Comparison of ENCODE assay signal across 20 mouse cellular contexts in the genomic region with DNA sequence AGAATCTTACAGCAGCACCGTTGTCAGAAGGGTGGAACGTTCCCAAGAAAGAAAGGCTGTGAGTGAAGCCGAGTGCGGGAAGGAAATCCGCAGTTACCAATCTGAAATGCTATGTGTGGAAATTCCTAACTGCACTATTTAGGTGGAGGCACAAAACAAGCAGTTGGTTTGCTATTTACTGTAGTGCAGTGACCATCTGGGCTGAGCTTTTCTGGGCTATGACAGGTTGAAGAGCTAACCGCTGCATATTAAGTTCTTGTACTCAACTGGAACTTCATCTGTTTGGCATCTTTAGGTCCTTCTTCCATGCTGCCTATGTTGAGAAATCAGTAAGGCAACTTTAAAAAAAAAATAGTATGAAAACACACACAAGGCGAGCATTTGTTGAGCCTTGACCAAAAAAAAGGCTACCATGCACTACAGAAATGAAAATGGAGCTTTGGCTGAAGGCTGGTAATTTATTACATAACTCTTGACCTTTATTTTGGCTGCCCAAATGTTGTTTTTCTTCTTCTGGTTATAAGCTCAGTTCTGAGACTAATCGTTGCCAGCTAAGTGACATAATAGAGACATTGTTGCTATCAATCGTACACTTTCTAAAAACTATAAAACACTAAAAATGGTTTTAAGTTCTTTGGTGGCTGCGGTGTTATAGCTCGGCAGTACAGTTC. TPM values are rescaled to one million over a fixed set of nuclear protein-coding genes. Genes with fewer than 3 reads are reported as not detected.
DNase-seq lines count a peak whose midpoint lies in the region; ATAC-seq and TF ChIP-seq lines count a peak whose summit lies in the region.
"Had no signal": no experiment of that assay in that cellular context is flagged by ENCODE, and none has a peak within 500 bp of the region (broad histone marks: within the 10 kb centered on the region; RNA-seq: fewer than 3 reads in every experiment).

No protein-coding gene starts in this region.

- no peaks in the 10 kb centered on the region for H3K27me3 ChIP-seq in cerebellum, adult 2 months (ENCODE audit: control insufficient read depth, insufficient read depth, low read length)
- no peaks in the 10 kb centered on the region for H3K27me3 ChIP-seq in heart, embryonic 10.5 days (ENCODE audit: insufficient read depth, poor library complexity, severe bottlenecking)
- H3K27me3 ChIP-seq: hindbrain, embryonic 13.5 days; lung, embryonic 15.5 days; midbrain, embryonic 15.5 days; neural tube, embryonic 12.5 days had no signal

- no peak for TF ChIP-seq CTCF in cerebellum, adult 2 months (IDR thresholded peaks at IDR 0.05; ENCODE audit: borderline replicate concordance, insufficient read depth, low read depth, low read length)

- H3K27ac ChIP-seq in cerebellum, adult 2 months (ENCODE audit: insufficient read depth, low read length), result peak overlapping the region; percentile 89
- no peak overlapping the region for H3K27ac ChIP-seq in heart, embryonic 10.5 days
- H3K27ac ChIP-seq: hindbrain, embryonic 13.5 days; left cerebral cortex, adult 2 months; liver, embryonic 14.5 days; lung, embryonic 15.5 days; macrophage; midbrain, embryonic 15.5 days; neural tube, embryonic 12.5 days had no signal

- no peak for ATAC-seq in cerebellum, adult (ENCODE audit: insufficient number of reproducible peaks, low FRiP score, low TSS enrichment)
- ATAC-seq: forebrain, postnatal 0 days; midbrain, embryonic 15.5 days had no signal

- peaks cover 13% of the 10 kb centered on the region for H3K36me3 ChIP-seq in heart, embryonic 10.5 days
- H3K36me3 ChIP-seq: lung, embryonic 15.5 days had no signal

- peak in 1 of 2 experiments; percentile 74 for DNase-seq in cerebellum, adult 2 months
- peak; percentile 78 for DNase-seq in heart, adult 11 months
- no peak for DNase-seq in heart, embryonic 10.5 days (ENCODE audit: low spot score)
- DNase-seq in kidney, adult 9 months, result peak; percentile 65
- DNase-seq in kidney, adult 11 months, result no peak
- peak; percentile 86 for DNase-seq in adipocyte (ENCODE audit: low spot score)
- no peak for DNase-seq in ovary, adult 18-20 months (ENCODE audit: low spot score)
- DNase-seq: cerebellum, postnatal 10 days; forebrain, postnatal 0 days; retina, postnatal 1 day; thymus, adult 18-20 months; thymus, postnatal 36 days had no signal

- WGBS in cerebellum, adult 2 months, result 52% methylated on average over 11 of the region's 11 CpGs
- WGBS in heart, embryonic 10.5 days, result 92% methylated on average over 11 of the region's 11 CpGs

- no peaks in the 10 kb centered on the region for H3K9me3 ChIP-seq in heart, embryonic 10.5 days
- H3K9me3 ChIP-seq: hindbrain, embryonic 13.5 days; lung, embryonic 15.5 days; midbrain, embryonic 15.5 days; neural tube, embryonic 12.5 days had no signal

- H3K4me3 ChIP-seq in cerebellum, adult 2 months (replicated peaks; ENCODE audit: insufficient read depth, low read depth, low read length), result no peak overlapping the region
- no peak overlapping the region for H3K4me3 ChIP-seq in heart, embryonic 10.5 days
- H3K4me3 ChIP-seq: hindbrain, embryonic 13.5 days; left cerebral cortex, adult 2 months; lung, embryonic 15.5 days; midbrain, embryonic 15.5 days; neural tube, embryonic 12.5 days had no signal

- peaks cover 36% of the 10 kb centered on the region for H3K4me1 ChIP-seq in cerebellum, adult 2 months (ENCODE audit: control insufficient read depth, insufficient read depth, low read length)
- H3K4me1 ChIP-seq in heart, embryonic 10.5 days, result peaks cover 22% of the 10 kb centered on the region
- H3K4me1 ChIP-seq: midbrain, embryonic 15.5 days; neural tube, embryonic 12.5 days had no signal

- TF ChIP-seq POLR2A in cerebellum, adult 2 months (IDR thresholded peaks at IDR 0.05; ENCODE audit: borderline replicate concordance, insufficient read depth, low read length), result no peak

RNA-seq across cellular contexts. Expression of gene Arhgap21, which starts 56.2 kb away (rescaled TPM):
- polyA plus RNA-seq in cerebellum, adult 2 months (2012; rRNA removed), result 213 and 231 TPM in 2 replicates
- 15.2 and 18.7 TPM in 2 replicates for polyA plus RNA-seq in heart, embryonic 10.5 days (2016; fragmentation: Nextera tagmentation; extraction: Ambion mirVana)

Comparison
In these comparisons a context has a peak if more than half of its experiments do, and no peak if none do; other contexts are left out.
1. DNase-seq: peak in heart, adult 11 months (single experiment), kidney, adult 9 months (single experiment) and adipocyte (single experiment); none in heart, embryonic 10.5 days (single experiment), kidney, adult 11 months (single experiment) and ovary, adult 18-20 months (single experiment).
2. RNA of gene Arhgap21, which starts 56.2 kb away (polyA plus RNA-seq): 213 to 231 TPM in cerebellum, adult 2 months; 15.2 to 18.7 TPM in heart, embryonic 10.5 days; every median in the first group is over 10 times any median in the second.